Mouse (Mus musculus): ENCODE data around the gene Hspbap1. TPM values are rescaled to one million over a fixed set of nuclear protein-coding genes. Genes with fewer than 3 reads are reported as not detected.
A peak's percentile ranks its signal among the peaks of the same experiment; 100 is the strongest.

Hspbap1 gene
- polyA plus RNA-seq (2014; fragmentation: Nextera tagmentation; extraction: Ambion mirVana), result 21.5 and 22.7 TPM in 2 replicates

GRCm38 (mm10) chr16:35769878-35770657, at the start of gene Hspbap1:
Gene Hspbap1, plus strand, starts transcription at chr16:35770375.
- H3K9me3 ChIP-seq (ENCODE audit: control insufficient read depth, low read length), result no peaks in the 10 kb centered on the region
- WGBS, result 1% methylated on average over 48 of the region's 51 CpGs
- peaks cover 13% of the 10 kb centered on the region for H3K4me1 ChIP-seq (ENCODE audit: control insufficient read depth, insufficient read depth, low read length)
- peak within 1 kb of the TSS; percentile 90 for H3K9ac ChIP-seq (ENCODE audit: low read length)
- H3K27ac ChIP-seq (ENCODE audit: low read depth, low read length), result no peak within 1 kb of the TSS
- H3K4me2 ChIP-seq, result peak within 1 kb of the TSS; percentile 89
- peak; percentile 99 for DNase-seq (ENCODE audit: low spot score, missing footprints)
- H3K4me3 ChIP-seq (ENCODE audit: low read depth, low read length), result peak within 1 kb of the TSS; percentile 69
- no peaks in the 10 kb centered on the region for H3K36me3 ChIP-seq (ENCODE audit: control insufficient read depth, insufficient read depth, low read length)
- H3K27me3 ChIP-seq (ENCODE audit: control insufficient read depth, insufficient read depth, low read length), result no peaks in the 10 kb centered on the region
- ATAC-seq (ENCODE audit: low FRiP score), result peak; percentile 83

DNA sequence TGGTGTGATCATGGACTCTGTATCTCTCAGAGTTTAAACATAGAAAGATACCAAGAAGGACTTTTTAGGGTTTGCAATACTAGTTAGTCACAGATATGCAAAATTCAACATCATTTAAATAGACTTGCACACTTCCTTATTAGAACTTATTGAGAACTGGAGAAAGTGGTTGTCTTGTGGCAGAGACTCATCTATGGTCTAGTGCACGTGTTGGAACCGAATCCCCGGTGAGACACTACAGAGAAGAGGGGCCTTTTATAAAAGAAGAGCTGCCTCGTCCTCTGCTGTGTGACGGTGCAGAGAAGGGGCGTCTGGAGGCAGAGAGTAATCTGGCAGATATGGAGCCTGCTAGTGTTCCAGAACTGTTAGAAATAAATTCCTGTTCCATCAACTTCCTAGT, 45.6 kb upstream of the Hspbap1 start:
- Histone ChIP-seq H3K9me3 (ENCODE audit: control insufficient read depth, low read length) (no peaks in the 10 kb centered on the region), H3K27me3 (ENCODE audit: control insufficient read depth, insufficient read depth, low read length) (no peaks in the 10 kb centered on the region), H3K9ac (ENCODE audit: low read length) (no peak overlapping the region), H3K4me3 (ENCODE audit: low read depth, low read length) (no peak overlapping the region), H3K27ac (ENCODE audit: low read depth, low read length) (no peak overlapping the region), H3K4me2 (no peak overlapping the region), H3K36me3 (ENCODE audit: control insufficient read depth, insufficient read depth, low read length) (no peaks in the 10 kb centered on the region), H3K4me1 (ENCODE audit: control insufficient read depth, insufficient read depth, low read length) (peaks cover 10% of the 10 kb centered on the region)
- WGBS, result 78% methylated on average over 6 of the region's 6 CpGs
- no peak for ATAC-seq (ENCODE audit: low FRiP score)
- no peak for DNase-seq (ENCODE audit: low spot score, missing footprints)

DNA sequence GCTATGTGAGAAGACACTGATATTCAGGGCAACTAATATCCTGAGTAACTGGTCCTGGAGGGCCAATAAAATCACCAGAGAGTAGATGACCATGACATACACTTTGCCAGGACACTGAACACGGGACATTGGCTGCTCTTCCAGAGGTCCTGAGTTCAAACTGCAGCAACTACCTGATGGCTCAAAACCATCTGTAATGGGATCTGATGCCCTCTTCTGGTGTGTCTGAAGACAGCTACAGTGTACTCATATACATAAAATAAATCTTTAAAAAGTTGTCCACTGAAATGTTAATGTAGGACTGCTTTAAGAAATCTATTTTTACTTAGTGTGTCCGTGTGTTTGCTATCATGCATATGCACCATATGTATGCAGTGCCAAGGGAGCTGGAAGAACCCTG, 43.6 kb upstream of the Hspbap1 start:
- ATAC-seq (ENCODE audit: low FRiP score), result no peak
- peaks cover 10% of the 10 kb centered on the region for H3K4me1 ChIP-seq (ENCODE audit: control insufficient read depth, insufficient read depth, low read length)
- WGBS, result 85% methylated on average over 2 of the region's 2 CpGs

DNA sequence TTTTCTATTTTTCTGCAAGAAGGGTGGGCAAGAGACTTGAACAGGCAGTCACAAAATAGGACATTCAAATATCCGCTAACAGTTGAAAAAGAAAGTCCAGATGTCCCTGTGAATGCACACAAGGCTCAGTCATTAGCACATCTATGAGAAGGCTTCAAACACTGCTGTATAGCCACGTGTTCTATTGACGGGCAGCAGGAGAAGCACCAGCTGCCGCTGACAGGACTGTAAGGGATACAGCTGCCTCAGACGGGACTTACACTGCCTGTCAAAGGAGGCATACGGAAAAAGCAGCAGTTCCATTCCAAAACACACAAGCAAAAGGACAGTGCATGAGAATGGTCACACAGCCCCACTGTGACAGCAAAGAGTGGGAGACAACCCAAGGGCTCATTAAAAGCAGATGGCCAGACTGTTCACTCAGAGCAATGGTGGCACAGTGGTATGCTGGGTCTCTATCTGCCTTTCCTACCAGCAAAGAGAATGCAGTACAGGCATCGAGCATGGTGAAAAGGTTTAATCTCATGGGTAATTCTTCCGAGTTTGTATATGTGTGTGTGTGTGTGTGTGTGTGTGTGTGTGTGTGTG, 40.9 kb upstream of the Hspbap1 start:
- Histone ChIP-seq H3K36me3 (ENCODE audit: control insufficient read depth, insufficient read depth, low read length) (no peaks in the 10 kb centered on the region), H3K9ac (ENCODE audit: low read length) (no peak overlapping the region), H3K4me3 (ENCODE audit: low read depth, low read length) (no peak overlapping the region), H3K9me3 (ENCODE audit: control insufficient read depth, low read length) (no peaks in the 10 kb centered on the region), H3K27me3 (ENCODE audit: control insufficient read depth, insufficient read depth, low read length) (no peaks in the 10 kb centered on the region), H3K4me1 (ENCODE audit: control insufficient read depth, insufficient read depth, low read length) (peaks cover 10% of the 10 kb centered on the region), H3K4me2 (no peak overlapping the region), H3K27ac (ENCODE audit: low read depth, low read length) (peak overlapping the region; percentile 71)
- DNase-seq (ENCODE audit: low spot score, missing footprints) (peak; percentile 92), ATAC-seq (ENCODE audit: low FRiP score) (peak; percentile 95)
- WGBS, result 45% methylated on average over 8 of the region's 8 CpGs

More for the DNA sequence above, 43.6 kb upstream of the Hspbap1 start:
- H3K27ac ChIP-seq (ENCODE audit: low read depth, low read length), result no peak overlapping the region
- no peak overlapping the region for H3K4me3 ChIP-seq (ENCODE audit: low read depth, low read length)
- no peaks in the 10 kb centered on the region for H3K36me3 ChIP-seq (ENCODE audit: control insufficient read depth, insufficient read depth, low read length)
- no peak for DNase-seq (ENCODE audit: low spot score, missing footprints)
- no peaks in the 10 kb centered on the region for H3K27me3 ChIP-seq (ENCODE audit: control insufficient read depth, insufficient read depth, low read length)
- H3K9ac ChIP-seq (ENCODE audit: low read length), result no peak overlapping the region
- no peak overlapping the region for H3K4me2 ChIP-seq
- no peaks in the 10 kb centered on the region for H3K9me3 ChIP-seq (ENCODE audit: control insufficient read depth, low read length)

DNA sequence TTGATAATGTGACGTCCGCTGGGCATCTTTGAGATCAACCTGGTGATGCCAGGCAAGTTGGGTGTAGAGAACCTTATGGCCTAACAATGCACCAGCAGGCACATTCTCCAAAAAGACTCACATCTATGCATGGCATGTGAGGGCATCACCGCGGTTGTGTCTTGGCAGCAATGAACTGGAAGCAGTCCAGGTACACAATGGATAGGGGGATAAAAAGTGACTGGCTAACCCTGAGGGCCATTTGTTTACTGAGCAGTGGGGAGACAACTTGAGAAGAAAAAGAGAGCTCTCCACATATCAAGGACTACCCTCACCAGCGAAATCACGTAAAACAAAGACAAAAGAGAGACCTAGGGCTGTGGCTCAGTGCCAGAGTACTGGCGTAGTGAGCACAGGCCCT, 38.1 kb upstream of the Hspbap1 start:
- Histone ChIP-seq H3K4me1 (ENCODE audit: control insufficient read depth, insufficient read depth, low read length) (peaks cover 10% of the 10 kb centered on the region), H3K36me3 (ENCODE audit: control insufficient read depth, insufficient read depth, low read length) (no peaks in the 10 kb centered on the region), H3K4me3 (ENCODE audit: low read depth, low read length) (no peak overlapping the region), H3K9ac (ENCODE audit: low read length) (no peak overlapping the region), H3K27ac (ENCODE audit: low read depth, low read length) (no peak overlapping the region), H3K9me3 (ENCODE audit: control insufficient read depth, low read length) (no peaks in the 10 kb centered on the region), H3K27me3 (ENCODE audit: control insufficient read depth, insufficient read depth, low read length) (no peaks in the 10 kb centered on the region), H3K4me2 (no peak overlapping the region)
- 94% methylated on average over 7 of the region's 7 CpGs for WGBS
- no peak for ATAC-seq (ENCODE audit: low FRiP score)
- no peak for DNase-seq (ENCODE audit: low spot score, missing footprints)

- ATAC-seq (ENCODE audit: low FRiP score), result peak; percentile 43; the same call in 1 of the 2 replicates
- no peaks in the 10 kb centered on the region for H3K9me3 ChIP-seq (ENCODE audit: control insufficient read depth, low read length)
- 19% methylated on average over 6 of the region's 6 CpGs for WGBS
Observed at GRCm38 (mm10) chr16:35734038-35734437, 36.1 kb upstream of the Hspbap1 start.

GRCm38 (mm10) chr16:35738096-35738767, 31.9 kb upstream of the Hspbap1 start:
- H3K27ac ChIP-seq (ENCODE audit: low read depth, low read length), result no peak overlapping the region
- no peaks in the 10 kb centered on the region for H3K27me3 ChIP-seq (ENCODE audit: control insufficient read depth, insufficient read depth, low read length)
- H3K36me3 ChIP-seq (ENCODE audit: control insufficient read depth, insufficient read depth, low read length), result no peaks in the 10 kb centered on the region
- no peak overlapping the region for H3K9ac ChIP-seq (ENCODE audit: low read length)
- no peak overlapping the region for H3K4me2 ChIP-seq
- H3K9me3 ChIP-seq (ENCODE audit: control insufficient read depth, low read length), result no peaks in the 10 kb centered on the region
- peaks cover 6% of the 10 kb centered on the region; the same call in 1 of the 2 replicates for H3K4me1 ChIP-seq (ENCODE audit: control insufficient read depth, insufficient read depth, low read length)
- no peak overlapping the region for H3K4me3 ChIP-seq (ENCODE audit: low read depth, low read length)
- DNase-seq (ENCODE audit: low spot score, missing footprints) (peak; percentile 83), ATAC-seq (ENCODE audit: low FRiP score) (0 out of 2 replicates have a peak, but pooled peaks have one; percentile 33)
- 54% methylated on average over 7 of the region's 7 CpGs for WGBS

More at GRCm38 (mm10) chr16:35734038-35734437, 36.1 kb upstream of the Hspbap1 start:
- Histone ChIP-seq H3K36me3 (ENCODE audit: control insufficient read depth, insufficient read depth, low read length) (no peaks in the 10 kb centered on the region), H3K27ac (ENCODE audit: low read depth, low read length) (no peak overlapping the region), H3K9ac (ENCODE audit: low read length) (no peak overlapping the region), H3K4me3 (ENCODE audit: low read depth, low read length) (no peak overlapping the region), H3K4me1 (ENCODE audit: control insufficient read depth, insufficient read depth, low read length) (peaks cover 9% of the 10 kb centered on the region; the same call in 1 of the 2 replicates), H3K27me3 (ENCODE audit: control insufficient read depth, insufficient read depth, low read length) (no peaks in the 10 kb centered on the region), H3K4me2 (no peak overlapping the region)
- peak; percentile 91 for DNase-seq (ENCODE audit: low spot score, missing footprints)

- no peak for ATAC-seq (ENCODE audit: low FRiP score)
- WGBS, result 87% methylated on average over 1 of the region's 1 CpGs
- DNase-seq (ENCODE audit: low spot score, missing footprints), result no peak
Observed at GRCm38 (mm10) chr16:35739548-35739947, 30.6 kb upstream of the Hspbap1 start.

DNA sequence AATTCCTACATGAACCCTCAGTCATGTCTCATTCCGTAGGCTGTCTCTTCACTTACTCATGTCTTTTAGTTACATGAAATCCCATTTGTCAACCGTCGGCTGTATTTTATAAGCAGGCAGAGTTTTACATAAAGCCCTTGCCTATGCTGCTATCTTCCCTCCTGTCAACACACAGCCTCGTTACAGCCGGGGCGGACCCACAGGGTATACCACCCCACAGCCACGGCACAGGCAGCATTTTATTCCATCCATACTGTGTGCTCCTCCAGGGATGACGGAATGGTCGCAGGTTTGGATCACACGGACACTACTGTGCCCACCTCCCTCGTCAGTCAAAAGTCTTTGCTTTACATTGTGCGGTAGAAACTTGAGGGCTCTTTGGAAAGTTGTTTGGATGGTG, 29.8 kb upstream of the Hspbap1 start:
- DNase-seq (ENCODE audit: low spot score, missing footprints), result no peak
- no peaks in the 10 kb centered on the region for H3K9me3 ChIP-seq (ENCODE audit: control insufficient read depth, low read length)
- no peak for ATAC-seq (ENCODE audit: low FRiP score)
- no peaks in the 10 kb centered on the region for H3K27me3 ChIP-seq (ENCODE audit: control insufficient read depth, insufficient read depth, low read length)
- no peak overlapping the region for H3K4me2 ChIP-seq
- H3K9ac ChIP-seq (ENCODE audit: low read length), result no peak overlapping the region
- WGBS, result 91% methylated on average over 12 of the region's 12 CpGs
- H3K4me1 ChIP-seq (ENCODE audit: control insufficient read depth, insufficient read depth, low read length), result peaks cover 6% of the 10 kb centered on the region; the same call in 1 of the 2 replicates
- H3K4me3 ChIP-seq (ENCODE audit: low read depth, low read length), result no peak overlapping the region
- no peak overlapping the region for H3K27ac ChIP-seq (ENCODE audit: low read depth, low read length)
- H3K36me3 ChIP-seq (ENCODE audit: control insufficient read depth, insufficient read depth, low read length), result no peaks in the 10 kb centered on the region

More at GRCm38 (mm10) chr16:35739548-35739947, 30.6 kb upstream of the Hspbap1 start:
- Histone ChIP-seq H3K27ac (ENCODE audit: low read depth, low read length) (no peak overlapping the region), H3K9me3 (ENCODE audit: control insufficient read depth, low read length) (no peaks in the 10 kb centered on the region), H3K4me1 (ENCODE audit: control insufficient read depth, insufficient read depth, low read length) (peaks cover 6% of the 10 kb centered on the region; the same call in 1 of the 2 replicates), H3K36me3 (ENCODE audit: control insufficient read depth, insufficient read depth, low read length) (no peaks in the 10 kb centered on the region), H3K27me3 (ENCODE audit: control insufficient read depth, insufficient read depth, low read length) (no peaks in the 10 kb centered on the region), H3K9ac (ENCODE audit: low read length) (no peak overlapping the region), H3K4me3 (ENCODE audit: low read depth, low read length) (no peak overlapping the region), H3K4me2 (no peak overlapping the region)

All from midbrain, embryonic 11.5 days (tissue).